Mouse (Mus musculus): Measurements from ENCODE around the gene Gadd45g.
A peak's percentile ranks its signal among the peaks of the same experiment; 100 is the strongest.
"Not testable (repeated sequence)": the region's sequence is repeated elsewhere in the genome, so short reads cannot be mapped to it uniquely, and the experiment has no call there.

The Gadd45g gene

DNA sequence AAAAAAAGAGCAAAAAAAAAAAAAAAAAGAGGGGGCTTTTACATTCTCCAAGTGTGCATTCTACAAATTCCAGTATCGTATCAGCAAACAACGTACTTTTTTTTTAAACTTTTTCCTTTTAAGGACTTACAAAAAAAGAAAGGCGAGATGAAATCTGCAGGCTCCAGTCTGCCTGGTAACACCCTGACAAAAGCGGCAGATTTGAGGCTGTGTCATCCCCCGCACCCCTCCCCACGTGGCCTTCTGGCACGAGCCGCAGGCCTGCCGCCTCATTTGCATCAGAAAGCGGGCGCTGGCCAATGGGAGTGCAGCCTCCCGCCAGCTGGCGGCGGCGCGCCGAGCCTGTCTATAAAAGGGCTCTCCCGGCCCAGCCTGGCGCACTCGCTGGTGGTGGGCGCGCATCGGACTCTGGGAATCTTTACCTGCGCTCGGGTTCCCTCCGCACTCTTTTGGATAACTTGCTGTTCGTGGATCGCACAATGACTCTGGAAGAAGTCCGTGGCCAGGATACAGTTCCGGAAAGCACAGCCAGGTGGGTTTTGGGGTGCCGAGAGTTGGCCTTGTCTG, at the start of gene Gadd45g:
TSS of gene Gadd45g (plus strand) at position 378 of the 567 bp plus-strand sequence.
- DNase-seq = peak; percentile 96

- DNase-seq = no peak
Measured at GRCm38 (mm10) chr13:51797899-51798746, 48.4 kb upstream of the Gadd45g start.

GRCm38 (mm10) chr13:51799735-51800522, 46.5 kb upstream of the Gadd45g start:
- DNase-seq = no peak

DNA sequence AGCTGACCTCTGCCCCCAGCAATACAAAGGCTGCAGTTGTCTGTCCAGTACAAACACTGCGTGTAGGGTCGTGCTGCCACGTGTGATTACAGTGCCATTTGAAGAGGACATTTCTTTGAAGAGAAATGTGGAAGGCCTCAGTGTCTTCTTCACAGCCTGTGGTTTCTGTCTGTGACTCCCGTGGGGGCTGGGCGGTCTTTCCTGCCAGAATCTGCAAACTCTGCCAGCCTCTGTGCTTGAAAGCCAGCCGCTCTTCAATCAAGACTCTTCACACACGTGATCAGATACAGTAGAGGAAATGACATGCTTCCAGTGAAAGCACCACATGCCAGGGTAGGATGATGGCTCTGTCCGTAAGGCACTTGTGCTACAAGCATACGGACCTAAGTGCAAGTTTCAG, 45.6 kb upstream of the Gadd45g start:
- DNase-seq = no peak

DNA sequence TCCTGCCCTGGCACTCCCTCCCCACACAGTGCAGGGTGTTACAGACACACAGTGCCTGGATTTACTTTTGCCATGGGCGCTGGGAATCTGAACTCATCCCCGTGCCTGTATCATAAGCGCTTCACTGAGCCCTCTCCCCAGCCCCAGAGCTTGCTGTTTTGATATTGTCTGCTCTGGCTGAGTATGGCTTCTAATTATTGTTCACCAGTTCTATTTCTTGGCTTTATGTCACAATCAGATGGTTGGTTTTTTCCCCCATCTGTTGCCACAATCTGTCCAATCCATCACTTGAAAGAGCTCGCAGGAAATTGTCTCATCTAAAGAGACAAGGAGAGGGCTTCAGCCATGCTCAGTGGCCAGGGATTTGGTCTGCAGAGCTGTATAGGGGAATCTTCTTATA, 40.8 kb upstream of the Gadd45g start:
- DNase-seq = no peak

DNA sequence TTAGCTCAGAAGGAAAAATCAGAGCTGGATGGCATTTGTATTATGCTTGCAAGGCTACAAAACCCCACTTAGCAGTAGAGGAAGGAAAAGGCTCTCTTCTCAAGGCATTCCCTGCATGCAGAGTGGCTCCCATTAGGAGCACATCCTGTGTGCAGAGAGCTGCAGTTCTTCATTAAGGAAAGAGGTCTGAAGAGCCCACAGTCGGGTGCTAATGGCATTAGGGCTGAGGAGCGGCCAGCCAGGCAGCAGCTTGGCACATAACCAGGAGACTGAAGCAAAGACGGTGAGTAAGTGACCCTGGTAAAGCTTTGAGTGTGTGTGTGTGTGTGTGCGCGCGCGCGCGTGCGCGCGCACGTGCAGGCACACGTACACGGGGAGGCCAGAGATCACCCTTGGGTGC, 40.3 kb upstream of the Gadd45g start:
- DNase-seq = no peak

- peak; percentile 38 for DNase-seq
Measured at GRCm38 (mm10) chr13:51808141-51808540, 38.3 kb upstream of the Gadd45g start.

- no peak for DNase-seq
Measured at GRCm38 (mm10) chr13:51813621-51814615, 32.6 kb upstream of the Gadd45g start.

GRCm38 (mm10) chr13:51814646-51815045, 31.8 kb upstream of the Gadd45g start:
- no peak for DNase-seq

DNA sequence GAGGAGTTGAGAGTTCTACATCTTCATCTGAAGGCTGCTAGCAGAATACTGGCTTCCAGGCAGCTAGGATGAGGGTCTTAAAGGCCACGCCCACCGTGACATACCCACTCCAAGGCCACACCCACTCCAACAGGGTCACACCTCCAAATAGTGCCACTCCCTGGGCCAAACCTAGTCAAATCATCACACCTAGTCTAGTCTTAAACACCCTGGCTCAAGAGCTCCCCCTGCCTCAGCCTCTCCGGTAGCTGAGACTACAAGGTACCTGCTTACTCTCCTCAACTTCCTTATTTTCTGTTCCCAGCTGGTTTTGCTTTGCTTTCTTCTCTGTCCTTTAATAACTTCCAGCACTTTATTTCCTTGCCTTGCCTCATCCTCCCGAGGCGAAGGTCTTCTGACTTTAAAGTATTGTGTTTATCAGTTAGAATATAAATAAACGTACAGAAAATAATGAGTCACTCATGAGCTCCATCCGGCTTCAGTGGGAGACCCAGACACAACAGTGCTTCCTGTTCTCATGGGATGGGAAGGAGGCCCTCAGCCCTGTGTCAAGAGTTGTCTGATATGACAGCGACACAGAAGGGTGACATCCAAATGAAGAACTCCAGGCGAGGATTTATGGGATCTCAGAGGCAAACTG, 30.5 kb upstream of the Gadd45g start:
- no peak for DNase-seq

DNA sequence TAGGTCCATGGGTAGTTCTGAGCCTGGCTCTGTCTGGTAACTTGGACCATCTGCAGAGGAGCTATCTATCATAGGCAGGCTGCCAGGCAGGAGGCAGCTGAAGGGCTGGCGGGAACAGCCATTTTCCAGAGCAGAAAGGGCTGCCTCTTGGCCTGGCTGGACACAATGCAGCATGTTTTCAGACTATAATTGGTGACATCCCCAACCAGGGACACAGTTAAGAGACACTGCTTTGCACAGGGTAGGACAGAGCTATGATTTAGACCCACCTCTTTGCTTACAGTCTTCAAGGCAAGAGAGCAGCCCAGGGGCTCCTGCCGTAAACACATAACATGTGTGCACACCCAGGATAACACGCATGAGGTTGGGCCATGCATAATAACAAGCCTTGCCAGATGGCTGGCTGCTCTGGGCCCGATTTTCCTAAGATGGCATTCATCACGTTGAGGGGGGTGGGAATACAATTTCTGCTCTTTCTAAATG, 29.9 kb upstream of the Gadd45g start:
- DNase-seq = no peak

DNA sequence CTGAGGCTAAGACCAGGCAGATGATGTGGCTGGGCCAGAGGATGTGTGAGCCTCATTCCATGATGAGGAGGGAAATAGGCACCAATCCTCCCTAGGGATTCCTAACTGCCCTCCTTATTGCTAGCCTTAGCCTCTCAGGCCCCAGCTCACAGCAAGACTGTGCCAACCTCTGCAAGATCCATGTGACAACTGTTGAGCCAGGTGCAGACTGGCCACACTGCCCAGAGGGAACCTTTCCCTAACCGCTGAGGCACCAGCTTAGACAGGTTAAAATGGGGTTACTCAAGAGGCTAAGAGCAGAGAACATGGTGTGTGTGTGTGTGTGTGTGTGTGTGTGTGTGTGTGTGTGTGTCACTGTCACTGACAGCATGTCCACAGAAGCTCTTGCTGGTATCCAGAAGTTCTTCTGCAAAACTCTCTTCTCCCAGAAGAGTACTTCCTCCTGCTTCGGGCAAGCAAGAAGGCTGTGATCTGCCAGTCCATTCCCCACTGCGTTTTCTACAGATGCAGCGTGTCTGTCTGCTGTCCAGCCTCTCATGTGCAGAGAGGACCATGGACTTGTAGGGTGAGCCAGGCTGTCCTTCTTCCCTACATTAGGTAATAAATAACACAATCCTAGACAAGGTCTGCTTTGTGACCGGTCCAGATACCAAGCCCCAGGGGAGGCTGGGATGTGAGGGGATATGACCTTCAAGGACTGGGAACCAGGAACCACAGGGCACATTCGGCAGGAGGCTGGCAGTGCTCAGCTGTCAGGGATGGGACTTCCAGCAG, 28.1 kb upstream of the Gadd45g start:
- no peak for DNase-seq

- DNase-seq = no peak
Measured at GRCm38 (mm10) chr13:51818944-51819326, 27.5 kb upstream of the Gadd45g start.

DNA sequence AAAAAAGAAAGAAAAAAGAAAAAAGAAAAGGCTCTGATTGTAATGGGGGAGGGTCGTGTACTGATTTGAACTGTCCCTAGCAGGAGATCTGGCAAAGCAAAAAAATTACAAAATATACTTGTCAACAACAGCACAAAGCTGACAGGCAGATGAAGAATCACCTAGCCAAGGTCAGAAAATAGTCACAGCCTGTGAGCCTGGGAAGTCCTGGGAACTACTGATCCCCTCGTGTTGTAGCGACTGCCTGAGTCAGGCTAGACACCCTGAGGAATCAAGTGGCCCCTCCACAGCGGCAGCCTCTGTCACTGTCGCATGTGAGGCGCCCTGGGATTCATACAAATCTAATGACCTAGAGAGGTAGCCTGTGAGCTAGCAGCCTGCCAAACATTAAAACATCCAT, 27.1 kb upstream of the Gadd45g start:
- DNase-seq = no peak

- no peak for DNase-seq
Measured at GRCm38 (mm10) chr13:51821988-51822387, 24.5 kb upstream of the Gadd45g start.

GRCm38 (mm10) chr13:51823822-51824495, 22.5 kb upstream of the Gadd45g start:
- no peak for DNase-seq

GRCm38 (mm10) chr13:51830744-51831450, 15.6 kb upstream of the Gadd45g start:
- no peak for DNase-seq

DNA sequence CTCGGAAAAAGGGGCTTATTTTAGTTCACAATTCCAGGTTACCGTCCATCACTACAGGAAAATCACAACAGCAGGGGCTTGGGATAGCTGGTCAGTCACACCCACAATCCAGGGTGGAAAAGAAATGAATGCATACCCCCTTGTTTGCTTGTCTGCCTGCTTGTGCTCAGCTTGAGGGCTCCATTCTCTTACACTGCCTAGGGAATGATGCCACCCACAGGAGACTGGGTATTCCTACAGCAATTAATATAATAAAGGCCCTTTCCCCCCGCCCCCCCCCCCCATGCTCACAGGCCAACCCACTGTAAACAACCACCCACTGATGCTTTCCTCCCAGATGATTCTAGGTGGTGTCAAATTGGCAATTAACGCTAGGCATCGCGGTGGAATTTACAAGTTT, 14.0 kb upstream of the Gadd45g start:
- DNase-seq = no peak

GRCm38 (mm10) chr13:51833611-51834010, 12.9 kb upstream of the Gadd45g start:
- DNase-seq = no peak

DNA sequence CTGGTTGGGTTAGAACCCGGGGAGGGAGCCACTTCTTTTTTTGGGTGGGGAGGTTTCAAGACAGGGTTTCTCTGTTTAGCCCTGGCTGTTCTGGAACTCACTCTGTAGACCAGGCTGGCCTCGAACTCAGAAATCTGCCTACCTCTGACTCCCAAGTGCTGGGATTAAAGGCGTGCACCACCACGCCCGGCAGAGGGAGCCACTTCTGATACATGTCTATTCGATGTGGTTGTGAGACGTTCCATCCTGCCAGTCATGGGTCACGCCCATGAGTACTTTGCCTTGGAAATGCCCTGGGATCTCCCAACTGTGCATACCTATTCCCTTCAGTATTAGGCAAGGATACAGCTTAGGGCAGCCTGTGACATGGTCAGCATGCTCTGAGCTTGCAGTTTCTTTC, 12.5 kb upstream of the Gadd45g start:
- DNase-seq = not testable (repeated sequence)
